Mouse (Mus musculus) CH12.LX (cell line): ENCODE measurements around the gene Sept4. TPM values are rescaled to one million over a fixed set of nuclear protein-coding genes. Genes with fewer than 3 reads are reported as not detected.

Experiments used
- DNase-seq: peaks from one replicate; pipeline ENCODE4 v3.0.0-alpha.2; 2013; ENCODE audit errors: extremely low read depth
- H3K27ac ChIP-seq: 2 replicates; pipeline ENCODE4 v1.5.1; 2012; ENCODE audit warnings: low read depth, mild to moderate bottlenecking, control low read depth, moderate library complexity; ENCODE audit not compliant: insufficient read depth
- H3K27me3 ChIP-seq: replicated peaks from 2 replicates; pipeline ENCODE3; 2012; ENCODE audit warnings: inconsistent platforms
- H3K36me3 ChIP-seq, 2 experiments: replicated peaks in 1 of 2; 2 replicates each; pipeline versions ENCODE3 to v1.6.1; 2012; ENCODE audit warnings: inconsistent platforms in 1 of 2, low read length in 1 of 2, mild to moderate bottlenecking in 1 of 2, mixed read lengths in 1 of 2, moderate library complexity in 1 of 2; ENCODE audit not compliant: control insufficient read depth in 1 of 2, insufficient read depth in 1 of 2
- H3K4me1 ChIP-seq, 2 experiments: 2 replicates each; pipeline ENCODE4 v1.6.1; 2012; ENCODE audit warnings: inconsistent platforms in 1 of 2, moderate library complexity in 1 of 2; ENCODE audit not compliant: insufficient read depth in 2 of 2, control insufficient read depth in 1 of 2
- H3K4me2 ChIP-seq: 2 replicates; pipeline ENCODE4 v1.6.1; 2012; ENCODE audit warnings: low read depth, mild to moderate bottlenecking, control low read depth; ENCODE audit not compliant: poor library complexity, insufficient read depth, severe bottlenecking
- H3K4me3 ChIP-seq, 3 experiments: fragments of 150-350 bp in 1 of 3; sonication (generic) in 1 of 3; replicated peaks in 1 of 3; 2 replicates each; pipeline versions ENCODE3 to v1.5.1; 2011 to 2012; ENCODE audit warnings: low read depth in 2 of 3, low read length in 2 of 3, mild to moderate bottlenecking in 2 of 3, moderate library complexity in 2 of 3, control low read depth in 1 of 3, improper control_type of control experiment in 1 of 3, inconsistent platforms in 1 of 3, mixed read lengths in 1 of 3; ENCODE audit not compliant: poor library complexity in 1 of 3
- H3K79me2 ChIP-seq: replicated peaks from 2 replicates; pipeline ENCODE4 v1.6.1; 2012; ENCODE audit warnings: mild to moderate bottlenecking, moderate library complexity; ENCODE audit not compliant: control insufficient read depth, poor library complexity, insufficient read depth, severe bottlenecking; ENCODE audit errors: extremely low read depth
- H3K9ac ChIP-seq: 2 replicates; pipeline ENCODE4 v1.6.1; 2012; ENCODE audit warnings: low read depth, mild to moderate bottlenecking, control low read depth, moderate library complexity; ENCODE audit not compliant: insufficient read depth
- H3K9me3 ChIP-seq: replicated peaks from 2 replicates; pipeline ENCODE3; 2012; ENCODE audit warnings: low read length, inconsistent platforms, mixed read lengths
- BHLHE40 ChIP-seq: IDR thresholded peaks from 2 replicates; pipeline ENCODE4 v1.6.1; 2011; ENCODE audit warnings: mild to moderate bottlenecking, low read depth, low read length, improper control_type of control experiment
- CHD1 ChIP-seq: IDR thresholded peaks from 2 replicates; pipeline ENCODE4 v1.6.1; 2012; ENCODE audit warnings: low read depth, low read length, improper control_type of control experiment, inconsistent platforms
- CTCF ChIP-seq, 2 experiments: IDR thresholded peaks in 1 of 2; conservative IDR thresholded peaks in 1 of 2; 2 replicates each; pipeline ENCODE4 v1.5.1; 2011 to 2012; ENCODE audit warnings: low read depth in 2 of 2, low read length in 2 of 2, improper control_type of control experiment in 1 of 2, inconsistent platforms in 1 of 2, mild to moderate bottlenecking in 1 of 2, moderate library complexity in 1 of 2
- E2F4 ChIP-seq: IDR thresholded peaks from 2 replicates; pipeline ENCODE4 v1.6.1; 2011; ENCODE audit warnings: low read depth, low read length, improper control_type of control experiment; ENCODE audit not compliant: insufficient replicate concordance
- ETS1 ChIP-seq: conservative IDR thresholded peaks from 2 replicates; pipeline ENCODE4 v1.6.1; 2012; ENCODE audit warnings: low read depth, mild to moderate bottlenecking, inconsistent platforms, low read length, improper control_type of control experiment, moderate library complexity
- IRF4 ChIP-seq: IDR thresholded peaks from 2 replicates; pipeline ENCODE4 v1.6.1; 2014; ENCODE audit warnings: low read depth, mild to moderate bottlenecking, inconsistent platforms, low read length, improper control_type of control experiment
- JUN ChIP-seq: IDR thresholded peaks from 2 replicates; pipeline ENCODE4 v1.6.1; 2011; ENCODE audit warnings: low read depth, mild to moderate bottlenecking, low read length, improper control_type of control experiment, moderate library complexity; ENCODE audit not compliant: insufficient read depth
- MAX ChIP-seq: IDR thresholded peaks from 2 replicates; pipeline ENCODE4 v1.6.1; 2011; ENCODE audit warnings: low read length, improper control_type of control experiment
- MEF2A ChIP-seq: IDR thresholded peaks from 2 replicates; pipeline ENCODE4 v1.6.1; 2014; ENCODE audit warnings: low read depth, mild to moderate bottlenecking, inconsistent platforms, low read length, improper control_type of control experiment, borderline replicate concordance
- MXI1 ChIP-seq: IDR thresholded peaks from 2 replicates; pipeline ENCODE4 v1.6.1; 2011; ENCODE audit warnings: mild to moderate bottlenecking, low read depth, low read length, improper control_type of control experiment
- MYC ChIP-seq: IDR thresholded peaks from 2 replicates; pipeline ENCODE4 v1.6.1; 2011; ENCODE audit warnings: low read depth, mild to moderate bottlenecking, improper control_type of control experiment, low read length
- NRF1 ChIP-seq: IDR thresholded peaks from 2 replicates; pipeline ENCODE4 v1.6.1; 2014; ENCODE audit warnings: low read depth, mild to moderate bottlenecking, inconsistent platforms, low read length, improper control_type of control experiment, moderate library complexity
- RAD21 ChIP-seq: IDR thresholded peaks from 2 replicates; pipeline ENCODE4 v1.6.1; 2011; ENCODE audit warnings: low read depth, mild to moderate bottlenecking, low read length, improper control_type of control experiment, moderate library complexity
- SIN3A ChIP-seq: IDR thresholded peaks from 2 replicates; pipeline ENCODE4 v1.6.1; 2012; ENCODE audit warnings: low read length, improper control_type of control experiment, inconsistent platforms
- SMC3 ChIP-seq: IDR thresholded peaks from 2 replicates; pipeline ENCODE4 v1.6.1; 2011; ENCODE audit warnings: low read depth, low read length, improper control_type of control experiment
- TBP ChIP-seq: conservative IDR thresholded peaks from 2 replicates; pipeline ENCODE4 v1.6.1; 2011; ENCODE audit warnings: low read depth, low read length, improper control_type of control experiment
- UBTF ChIP-seq: IDR thresholded peaks from 2 replicates; pipeline ENCODE4 v1.6.1; 2012; ENCODE audit warnings: low read depth, mild to moderate bottlenecking, inconsistent platforms, low read length, improper control_type of control experiment, moderate library complexity
- ZMIZ1 ChIP-seq: IDR thresholded peaks from 2 replicates; pipeline ENCODE4 v1.6.1; 2012; ENCODE audit warnings: low read depth, mild to moderate bottlenecking, inconsistent platforms, low read length, improper control_type of control experiment
- ZNF384 ChIP-seq: IDR thresholded peaks from 2 replicates; pipeline ENCODE4 v1.6.1; 2012; ENCODE audit warnings: low read depth, low read length, improper control_type of control experiment, inconsistent platforms
- dilution Hi-C: fragments of 300-500 bp; cut with MboI; formaldehyde crosslinking; loops from 2 replicates; pipeline ENCODE4 v1.14.3; 2020; ENCODE audit warnings: low sequenced_read_pairs; ENCODE audit not compliant: extremely low pct_unique_long_range_greater_than_20kb, extremely low pct_ligation_motif_present
- in situ Hi-C: fragments of 300-500 bp; cut with MboI; formaldehyde crosslinking; loops from 3 replicates; pipeline ENCODE4 v1.14.3; 2019; ENCODE audit warnings: low sequenced_read_pairs, low pct_ligation_motif_present, low pct_unique_long_range_greater_than_20kb, mixed read lengths
- polyA plus RNA-seq: library from polyadenylated mRNA; unstranded; fragments of >175 nt; gene quantifications from 2 replicates; pipeline ENCODE4 v1.2.1, GENCODE M21; 2012; ENCODE audit warnings: low read depth; ENCODE audit not compliant: insufficient read length
- total RNA-seq, 2 experiments: library from RNA; depleted of rRNA; stranded (reverse); fragments of 300-350 nt in 1 of 2; fragments of >200 nt in 1 of 2; gene quantifications; 2 replicates each; pipeline ENCODE4 v1.2.3; 2012 to 2014

Sept4 gene
- total and polyA plus RNA-seq, 3 experiments: 0.32 to 1.7 (median 1.5) TPM

- TF ChIP-seq MEF2A (peak; percentile 74; the same call in 1 of the 2 replicates), CTCF (conservative IDR thresholded peaks at IDR 0.05 in 1 of 2, IDR thresholded peaks at IDR 0.05 in 1 of 2; ENCODE audit: low read depth in 2 of 2, low read length in 2 of 2) (peak; percentile 63 to 98), NRF1 (no peak), JUN (0 out of 2 replicates have a peak, but pooled peaks have one; percentile 8), ETS1 (no peak)
Observed at GRCm38 (mm10) chr11:87519260-87519659, 49.4 kb upstream of the Sept4 start (continued).

DNA sequence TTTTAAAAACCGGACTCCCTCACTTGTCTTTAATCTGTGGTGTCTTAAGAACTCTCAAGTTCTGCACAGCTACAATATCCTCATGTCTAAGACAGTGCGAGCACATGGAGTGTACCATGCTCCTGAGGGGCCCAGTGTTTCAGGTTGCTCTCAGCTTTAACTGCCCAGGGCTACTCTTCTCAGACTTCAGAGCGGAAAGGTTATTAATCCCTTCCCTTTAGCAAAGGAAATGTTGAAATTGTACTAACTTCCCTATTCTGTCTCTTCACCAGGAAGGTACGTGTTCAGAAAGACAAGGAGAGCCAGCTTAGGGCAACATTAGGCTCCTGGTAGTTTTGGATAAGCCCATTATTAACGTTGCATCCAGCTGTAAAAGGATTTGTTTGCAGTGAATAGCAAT lies 45.2 kb upstream of the Sept4 start:
- H3K4me1 ChIP-seq: peaks cover 14 to 70% of the 10 kb centered on the region in 2 experiments
- no peak overlapping the region for H3K27ac ChIP-seq
- no peaks in the 10 kb centered on the region for H3K79me2 ChIP-seq
- no peak overlapping the region for H3K4me3 ChIP-seq
- no peak overlapping the region for H3K4me2 ChIP-seq
- DNase-seq: no peak
- H3K9me3 ChIP-seq: no peaks in the 10 kb centered on the region
- no peaks in the 10 kb centered on the region for H3K27me3 ChIP-seq
- TF ChIP-seq RAD21 (no peak), MAX (no peak), CHD1 (no peak), ZNF384 (no peak), TBP (no peak), MYC (no peak), JUN (no peak), SIN3A (no peak), NRF1 (no peak), UBTF (no peak), MXI1 (no peak), E2F4 (no peak), MEF2A (no peak), SMC3 (no peak), BHLHE40 (no peak), ZMIZ1 (no peak), IRF4 (no peak)
- no peak overlapping the region for H3K9ac ChIP-seq
- H3K36me3 ChIP-seq: no peaks in the 10 kb centered on the region
- in situ Hi-C loops: loop anchor here (5.0 kb wide), 1 partner anchor 91 kb away; no protein-coding TSS in a partner anchor
- dilution Hi-C loops: no loop called here
